Mouse (Mus musculus) heart, postnatal 36 days (tissue): ENCODE results near the gene Ckap5. TPM values are rescaled to one million over a fixed set of nuclear protein-coding genes. Genes with fewer than 3 reads are reported as not detected.

Source experiments
- DNase-seq, 2 experiments: peaks; one replicate each; pipeline ENCODE4 v3.0.0; 2021 to 2022
- intact Hi-C: fragments of 180-260 bp; cut with DNase I; formaldehyde crosslinking; loops from one replicate; pipeline ENCODE4 v1.15.1; 2025
- total RNA-seq, 2 experiments: library from RNA; stranded (reverse); gene quantifications; 2 replicates each; pipeline ENCODE4 v1.2.3; 2021

The Ckap5 gene
- total RNA-seq, 2 experiments from 2014 or later = 46.9 to 53.5 TPM

DNA sequence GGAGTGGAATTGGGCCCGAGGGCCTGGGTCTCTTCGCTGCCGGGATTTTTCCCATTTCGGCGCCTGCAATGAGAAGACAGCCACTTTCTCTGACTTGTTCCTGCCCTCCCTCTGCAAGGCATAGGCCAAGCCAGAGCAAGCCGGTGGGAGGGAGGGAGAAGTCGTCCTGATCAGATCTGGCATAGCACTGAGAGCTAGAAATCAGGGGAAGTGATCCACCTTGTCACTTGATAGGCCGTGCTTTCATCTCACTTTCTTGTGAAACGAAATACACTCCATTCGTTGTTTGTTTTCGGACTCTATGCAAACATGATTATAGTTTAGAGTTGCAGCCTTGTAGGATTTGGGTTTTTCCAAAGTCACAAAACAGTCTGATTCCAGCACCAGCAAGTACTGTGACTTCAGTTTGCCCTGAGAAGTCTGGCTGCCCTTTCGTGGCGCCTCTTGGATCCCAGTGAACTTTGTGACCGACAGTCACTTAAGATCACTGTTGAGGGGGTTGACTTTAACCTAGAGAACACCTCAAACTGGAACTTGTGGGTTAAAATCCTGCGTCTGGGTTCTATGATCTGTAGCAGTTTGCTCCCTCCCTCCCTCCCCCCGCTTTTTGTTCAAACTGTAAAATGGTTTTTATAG lies 123.9 kb downstream of the Ckap5 start:
- intact Hi-C loops = loop anchor here (2.0 kb wide), 1 partner anchor 60 kb away; the partner anchor contains the start of genes Atg13 and Harbi1

GRCm38 (mm10) chr2:91651458-91652258 lies 125.1 kb downstream of the Ckap5 start:
- DNase-seq = no peak
- intact Hi-C loops = loop anchor here (2.0 kb wide), 1 partner anchor 59 kb away; the partner anchor contains the start of genes Atg13 and Harbi1

More for the DNA sequence above, 123.9 kb downstream of the Ckap5 start:
- no peak for DNase-seq

DNA sequence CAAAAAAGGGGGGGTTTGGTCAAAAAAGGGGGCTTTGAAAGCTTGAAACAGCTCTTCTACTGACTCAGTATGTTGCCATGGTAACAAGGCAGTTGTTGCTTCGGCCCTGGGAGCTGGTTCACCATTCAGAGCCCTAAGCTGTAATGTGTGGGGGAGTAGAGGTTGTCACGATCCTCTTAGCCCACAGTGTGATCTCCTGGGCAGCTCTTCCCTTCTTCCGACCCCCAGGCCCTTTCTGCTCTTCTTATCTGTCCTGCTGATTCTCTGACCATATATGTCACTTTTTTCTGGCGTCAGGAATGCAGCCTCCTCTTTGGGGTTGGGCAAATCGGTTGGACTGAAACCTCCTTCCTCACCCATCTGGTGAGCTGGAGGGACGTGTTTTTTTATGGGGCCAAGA lies 126.3 kb downstream of the Ckap5 start:
- intact Hi-C loops = no loop called here
- no peak for DNase-seq

- no peak for DNase-seq
- intact Hi-C loops = no loop called here
These were observed 128.8 kb downstream of the Ckap5 start for GRCm38 (mm10) chr2:91655388-91655787.

- intact Hi-C loops = no loop called here
- DNase-seq = no peak
These were observed 129.3 kb downstream of the Ckap5 start for GRCm38 (mm10) chr2:91655827-91656226.

DNA sequence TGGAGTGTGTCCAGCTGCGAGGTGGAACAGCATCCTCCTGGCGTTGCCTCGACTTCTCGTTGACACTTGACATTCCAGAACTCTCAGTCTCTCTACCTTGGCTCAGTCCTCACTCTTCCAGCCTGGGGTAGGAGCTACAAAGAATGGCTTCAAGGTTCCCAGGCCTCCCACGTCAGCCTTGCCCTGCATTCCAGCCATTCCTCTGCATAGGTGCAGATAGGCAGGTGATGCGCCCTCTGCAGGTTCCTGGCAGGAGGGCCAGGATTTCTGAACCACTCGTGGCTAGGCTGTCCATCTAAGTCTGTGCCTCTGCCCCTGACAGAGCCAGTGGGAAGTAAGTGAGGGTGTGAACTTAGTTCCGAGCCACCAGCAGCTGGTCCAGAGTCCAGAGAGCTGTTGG lies 130.2 kb downstream of the Ckap5 start:
- intact Hi-C loops = no loop called here
- DNase-seq = no peak

DNA sequence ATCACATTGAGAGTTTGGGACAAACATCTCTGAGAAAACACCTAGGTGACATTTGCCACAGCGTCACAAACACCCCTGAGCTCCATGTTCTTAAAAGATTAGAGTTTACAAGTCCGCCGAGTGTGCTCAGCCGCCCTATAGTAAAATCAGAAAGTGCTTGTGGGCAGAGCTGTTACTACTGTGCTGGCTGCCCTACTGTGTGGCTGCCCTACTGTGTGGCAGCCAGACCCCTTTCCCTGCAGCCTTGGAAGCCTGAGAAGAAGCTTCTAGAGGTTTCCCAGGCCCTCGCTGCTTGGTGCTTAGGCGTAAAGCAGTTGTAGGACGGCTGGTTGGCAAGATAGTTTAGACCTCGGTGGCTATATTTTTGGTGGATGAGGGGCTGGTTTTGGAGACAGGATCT lies 133.1 kb downstream of the Ckap5 start:
- intact Hi-C loops = no loop called here
- DNase-seq = no peak

DNA sequence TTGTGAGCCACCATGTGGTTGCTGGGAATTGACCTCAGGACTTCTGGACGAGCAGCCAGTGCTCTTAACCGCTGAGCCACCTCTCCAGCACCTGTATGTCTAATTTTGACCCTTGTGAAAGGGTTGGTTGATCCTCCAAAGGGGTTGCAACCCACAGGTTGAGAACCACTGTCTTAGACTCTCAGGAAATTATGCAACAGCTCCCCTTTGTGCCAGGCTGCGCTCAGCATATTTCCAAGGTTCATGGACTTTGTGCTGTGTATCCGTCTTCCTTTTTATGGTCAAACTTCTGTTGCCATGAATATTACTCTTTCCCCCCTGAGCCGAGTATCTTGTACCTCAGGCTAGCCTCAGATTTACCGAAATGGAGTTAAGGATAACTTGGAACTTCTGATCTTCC lies 134.4 kb downstream of the Ckap5 start:
- intact Hi-C loops = no loop called here
- DNase-seq = no peak

DNA sequence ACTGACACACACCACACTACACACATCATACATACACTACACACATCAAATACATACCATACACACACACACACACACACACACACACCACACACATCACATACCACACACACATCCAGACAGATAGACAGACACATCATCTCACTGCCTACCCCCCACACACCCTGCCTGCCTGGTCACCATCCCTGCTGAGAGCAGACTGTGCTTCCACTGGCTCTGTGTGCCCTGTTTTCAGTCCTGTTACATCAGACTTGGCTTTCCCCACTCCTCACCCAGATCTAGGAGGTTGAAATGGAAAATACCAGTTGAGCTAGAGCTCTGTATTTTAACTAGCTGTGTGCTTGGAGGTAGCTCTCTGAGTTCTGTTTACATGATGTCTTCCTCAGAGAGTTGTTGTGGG lies 138.2 kb downstream of the Ckap5 start:
- no peak for DNase-seq
- intact Hi-C loops = no loop called here

DNA sequence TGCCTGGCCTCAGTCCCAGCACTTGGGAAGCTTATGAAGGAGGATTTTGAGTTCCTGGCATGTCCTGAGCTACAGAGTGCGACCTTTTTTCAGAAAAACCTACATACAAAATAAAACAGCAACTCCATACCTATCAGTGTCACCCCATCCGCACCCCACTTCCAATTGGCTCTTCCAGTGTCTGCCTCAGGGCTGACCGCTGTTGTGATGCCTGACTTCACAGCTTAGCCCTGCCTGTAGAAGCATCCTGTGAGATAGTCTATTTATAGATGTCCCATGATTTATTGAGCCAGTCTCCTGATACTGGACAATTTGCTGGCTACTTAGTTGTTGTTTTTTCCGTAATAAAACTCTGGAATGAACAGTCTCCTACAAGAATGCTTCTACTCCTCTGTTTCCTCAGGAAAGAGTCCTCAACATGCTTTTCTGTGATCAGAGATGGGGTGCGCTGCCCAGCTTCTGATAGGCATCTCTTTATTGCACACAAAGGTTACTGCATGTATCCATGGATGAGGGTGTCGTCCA lies 139.9 kb downstream of the Ckap5 start:
- DNase-seq = no peak
- intact Hi-C loops = no loop called here

DNA sequence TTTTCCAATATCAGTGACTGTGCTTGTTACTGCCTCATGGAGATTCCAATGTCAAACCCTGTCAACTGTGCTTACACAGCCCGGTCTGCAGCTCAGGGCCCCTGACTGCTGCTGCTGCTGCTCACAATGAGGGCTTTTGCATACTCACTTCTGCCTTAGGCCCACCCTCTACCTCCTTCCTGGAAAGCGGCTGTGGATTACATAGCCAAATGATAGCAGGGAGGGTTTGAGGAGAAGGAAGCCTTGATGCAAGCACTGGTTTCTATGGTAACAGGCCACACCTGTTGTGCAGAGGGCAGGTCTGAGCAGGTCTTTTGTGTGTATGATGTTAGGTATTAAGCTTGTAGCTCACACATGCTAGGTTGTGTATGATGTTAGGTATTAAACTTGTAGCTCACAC lies 141.2 kb downstream of the Ckap5 start:
- DNase-seq = no peak
- intact Hi-C loops = no loop called here

DNA sequence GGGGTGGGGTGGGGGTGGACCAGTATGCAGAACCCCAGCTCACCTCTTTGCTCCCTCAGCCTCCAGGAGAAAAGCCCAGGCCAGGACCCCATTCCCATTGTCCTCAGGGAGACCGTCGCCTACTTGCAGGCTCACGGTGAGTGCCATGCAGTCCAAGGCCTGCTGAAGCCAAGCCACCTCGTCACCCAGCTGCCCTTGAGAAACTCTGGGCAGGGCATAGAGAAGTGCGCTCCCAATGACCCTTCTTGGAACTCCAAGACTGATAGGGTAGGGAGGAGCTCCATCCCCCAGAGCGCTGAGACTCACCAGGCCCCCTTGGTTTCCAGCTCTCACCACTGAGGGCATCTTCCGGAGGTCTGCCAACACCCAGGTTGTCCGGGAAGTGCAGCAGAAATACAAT lies 142.8 kb downstream of the Ckap5 start:
- intact Hi-C loops = no loop called here
- no peak for DNase-seq

DNA sequence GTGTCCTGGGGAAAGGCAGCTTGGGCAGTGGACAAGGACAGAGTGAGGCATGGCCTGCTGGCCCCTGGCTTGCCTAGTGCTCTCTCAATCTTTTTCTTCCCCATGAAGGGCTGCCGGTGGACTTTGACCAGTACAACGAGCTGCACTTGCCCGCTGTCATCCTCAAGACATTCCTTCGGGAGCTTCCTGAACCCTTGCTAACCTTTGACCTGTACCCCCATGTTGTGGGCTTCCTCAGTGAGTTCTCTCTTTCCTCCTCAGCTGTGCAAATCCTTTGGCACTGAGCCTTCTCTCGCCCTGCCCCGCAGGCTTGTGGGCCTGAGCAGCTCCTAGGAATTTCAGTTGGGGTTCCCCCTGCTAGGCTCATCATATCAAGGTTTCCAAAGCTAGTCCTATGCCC lies 143.5 kb downstream of the Ckap5 start:
- DNase-seq = no peak
- intact Hi-C loops = no loop called here

Other genes starting within 250 kb of the Ckap5 start
- 10 to 100 TPM in 1 of 2 experiments, 1 to 10 TPM in 1; 9.4 to 12.1 TPM for gene 1110051M20Rik, start 82.1 kb upstream of the Ckap5 start, total RNA-seq
- gene Lrp4, start 69.3 kb upstream of the Ckap5 start, total RNA-seq = 10 to 100 TPM; 10.6 to 11.5 TPM
- gene F2, start 109.7 kb downstream of the Ckap5 start, total RNA-seq = not detected
- gene Zfp408, start 123.0 kb downstream of the Ckap5 start, total RNA-seq = 1 to 10 TPM; 3.5 to 4.2 TPM
- 10 to 100 TPM; 23.6 to 27.3 TPM for gene Arhgap1, start 123.1 kb downstream of the Ckap5 start, total RNA-seq
- gene Atg13, start 183.8 kb downstream of the Ckap5 start, total RNA-seq = 10 to 100 TPM; 49.4 to 54.1 TPM
- 1 to 10 TPM; 7.3 to 7.6 TPM for gene Harbi1, start 184.1 kb downstream of the Ckap5 start, total RNA-seq
- 10 to 100 TPM; 14.2 to 18.0 TPM for gene Ambra1, start 203.4 kb downstream of the Ckap5 start, total RNA-seq